Mouse (Mus musculus) urinary bladder, postnatal 36 days (tissue): Measurements from ENCODE around the gene Acox1.

Experiments used
- DNase-seq, 2 experiments: peaks; one replicate each; pipeline ENCODE4 v3.0.0; 2022; ENCODE audit warnings: low spot score in 2 of 2, mixed read lengths in 1 of 2

Gene Acox1

GRCm38 (mm10) chr11:116130488-116131205 lies 68.2 kb downstream of the Acox1 start, which contains the start of gene Trim65:
Gene Trim65 (minus strand): TSS chr11:116131128.
- DNase-seq: peak; percentile 81 to 91

- DNase-seq: no peak
Measured at GRCm38 (mm10) chr11:116129993-116130487, 68.8 kb downstream of the Acox1 start.

- DNase-seq: no peak
Measured at GRCm38 (mm10) chr11:116129091-116129790, 69.6 kb downstream of the Acox1 start.

- no peak for DNase-seq
Measured at GRCm38 (mm10) chr11:116127986-116128385, 70.9 kb downstream of the Acox1 start.

GRCm38 (mm10) chr11:116127156-116127980 lies 71.5 kb downstream of the Acox1 start, which contains the start of gene Trim47:
Gene Trim47 (minus strand): TSS chr11:116127210.
- peak; percentile 49 to 77 for DNase-seq

- DNase-seq: no peak
Measured at GRCm38 (mm10) chr11:116126261-116126660, 72.6 kb downstream of the Acox1 start.
